Mouse (Mus musculus) frontal cortex, adult (tissue): Measurements from ENCODE around the gene Rbbp8nl.

Experiments
- ATAC-seq: cut with Nextera tagmentation; 2 replicates; pipeline ENCODE4 v1.9.2; 2017; ENCODE audit warnings: mild to moderate bottlenecking, moderate library complexity, mixed read lengths; ENCODE audit not compliant: low TSS enrichment

The Rbbp8nl gene

GRCm38 (mm10) chr2:180229129-180229528 lies 60.5 kb downstream of the Rbbp8nl start:
- ATAC-seq = no peak

- no peak for ATAC-seq
Measured at GRCm38 (mm10) chr2:180228592-180228991, 61.1 kb downstream of the Rbbp8nl start.

GRCm38 (mm10) chr2:180228060-180228458 lies 61.6 kb downstream of the Rbbp8nl start:
- no peak for ATAC-seq
